Mouse (Mus musculus) cerebellum, adult 8-10 months (tissue): ENCODE measurements at regions not wholly inside any gene's neighbourhood (a gene's known extent, or its start where the extent isn't known, plus 50 kb on each side); places are given as distances from the start of the nearest gene placed in this dataset.
"Not testable (repeated sequence)": the region's sequence is repeated elsewhere in the genome, so short reads cannot be mapped to it uniquely, and the experiment has no call there.

ENCODE experiments used
- DNase-seq: peaks from one replicate; pipeline ENCODE4 v3.0.0; 2022

- no peak for DNase-seq
Observed at GRCm38 (mm10) chr4:51519281-51519680, 302.8 kb downstream of the Cylc2 start.

GRCm38 (mm10) chr4:51519750-51520149 lies 303.3 kb downstream of the Cylc2 start:
- peak; percentile 3 for DNase-seq

- DNase-seq, result no peak
Observed at GRCm38 (mm10) chr4:51545419-51545818, 328.9 kb downstream of the Cylc2 start.

- no peak for DNase-seq
Observed at GRCm38 (mm10) chr4:51559693-51560092, 343.2 kb downstream of the Cylc2 start.

- DNase-seq, result no peak
Observed at GRCm38 (mm10) chr4:51560100-51560499, 343.6 kb downstream of the Cylc2 start.

GRCm38 (mm10) chr4:51562379-51562778 lies 345.9 kb downstream of the Cylc2 start:
- no peak for DNase-seq

- no peak for DNase-seq
Observed at GRCm38 (mm10) chr4:51576456-51576855, 360.0 kb downstream of the Cylc2 start.

GRCm38 (mm10) chr4:51594044-51594443 lies 377.6 kb downstream of the Cylc2 start:
- DNase-seq, result no peak

- no peak for DNase-seq
Observed at GRCm38 (mm10) chr4:51597850-51598249, 381.4 kb downstream of the Cylc2 start.

GRCm38 (mm10) chr4:51599984-51600747 lies 383.7 kb downstream of the Cylc2 start:
- no peak for DNase-seq

- no peak for DNase-seq
Observed at GRCm38 (mm10) chr4:51627289-51627688, 410.8 kb downstream of the Cylc2 start.

GRCm38 (mm10) chr4:51633471-51633870 lies 417.0 kb downstream of the Cylc2 start:
- no peak for DNase-seq

GRCm38 (mm10) chr4:51657325-51657724 lies 440.8 kb downstream of the Cylc2 start:
- DNase-seq, result no peak

- DNase-seq, result no peak
Observed at GRCm38 (mm10) chr4:51658286-51658685, 441.8 kb downstream of the Cylc2 start.

GRCm38 (mm10) chr4:51671516-51671915 lies 455.0 kb downstream of the Cylc2 start:
- no peak for DNase-seq

GRCm38 (mm10) chr4:51674406-51674805 lies 457.9 kb downstream of the Cylc2 start:
- no peak for DNase-seq

- DNase-seq, result no peak
Observed at GRCm38 (mm10) chr4:51679097-51679496, 462.6 kb downstream of the Cylc2 start.

- not testable (repeated sequence) for DNase-seq
Observed at GRCm38 (mm10) chr4:51683345-51683744, 466.9 kb downstream of the Cylc2 start.

- DNase-seq, result no peak
Observed at GRCm38 (mm10) chr4:51686651-51687050, 470.2 kb downstream of the Cylc2 start.
